21 mouse cellular contexts compared by ENCODE assay signal in the genomic region with DNA sequence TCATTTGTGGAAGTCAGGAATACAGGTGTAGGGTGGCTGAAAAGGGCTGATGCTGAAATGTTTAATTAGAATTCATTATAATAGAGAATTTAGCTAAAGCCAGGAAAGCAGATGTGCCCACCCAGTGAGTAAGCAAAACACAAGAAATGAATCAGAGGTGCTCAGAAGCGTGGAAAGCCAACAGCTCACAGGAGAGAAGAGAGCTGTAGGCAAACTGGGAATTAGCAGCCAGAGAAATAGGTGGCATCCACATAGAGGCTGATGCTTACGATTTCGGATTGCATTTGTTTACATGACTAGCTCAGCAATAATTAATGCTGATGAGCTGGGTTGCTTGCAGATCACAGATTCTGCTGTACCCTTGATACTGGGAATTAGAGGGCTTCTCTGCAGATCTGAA.
"Had no signal": no experiment of that assay in that cellular context is flagged by ENCODE, and none has a peak within 500 bp of the region (broad histone marks: within the 10 kb centered on the region; RNA-seq: fewer than 3 reads in every experiment).

No protein-coding gene starts in this region.

- H3K4me2 ChIP-seq: kidney, embryonic 15.5 days; limb, embryonic 13.5 days; liver, embryonic 12.5 days; liver, embryonic 15.5 days; lung, embryonic 15.5 days; midbrain, embryonic 12.5 days had no signal

- H3K9me3 ChIP-seq: kidney, embryonic 15.5 days; limb, embryonic 10.5 days; limb, embryonic 13.5 days; liver, embryonic 12.5 days; liver, embryonic 15.5 days; lung, embryonic 15.5 days; megakaryocyte, embryonic 14.5 days; midbrain, embryonic 12.5 days had no signal

- H3K4me3 ChIP-seq: kidney, embryonic 15.5 days; left cerebral cortex, adult 2 months; limb, embryonic 10.5 days; limb, embryonic 13.5 days; liver, embryonic 12.5 days; liver, embryonic 15.5 days; lung, embryonic 15.5 days; megakaryocyte, embryonic 14.5 days; midbrain, embryonic 12.5 days had no signal

- H3K36me3 ChIP-seq: kidney, embryonic 15.5 days; limb, embryonic 10.5 days; limb, embryonic 13.5 days; liver, embryonic 12.5 days; liver, embryonic 15.5 days; lung, embryonic 15.5 days; midbrain, embryonic 12.5 days had no signal

- H3K4me1 ChIP-seq: kidney, embryonic 15.5 days; limb, embryonic 13.5 days; liver, embryonic 12.5 days; liver, embryonic 15.5 days; lung, embryonic 15.5 days; midbrain, embryonic 12.5 days had no signal

- H3K27me3 ChIP-seq: kidney, embryonic 15.5 days; limb, embryonic 13.5 days; liver, embryonic 12.5 days; liver, embryonic 15.5 days; lung, embryonic 15.5 days; megakaryocyte, embryonic 14.5 days; midbrain, embryonic 12.5 days had no signal

- H3K27ac ChIP-seq: kidney, embryonic 15.5 days; left cerebral cortex, adult 2 months; limb, embryonic 10.5 days; limb, embryonic 13.5 days; liver, embryonic 12.5 days; liver, embryonic 15.5 days; lung, embryonic 15.5 days; midbrain, embryonic 12.5 days; stomach, postnatal 0 days had no signal

- H3K9ac ChIP-seq: kidney, embryonic 15.5 days; limb, embryonic 13.5 days; liver, embryonic 12.5 days; liver, embryonic 15.5 days; lung, embryonic 15.5 days; midbrain, embryonic 12.5 days had no signal

- DNase-seq: kidney, adult 11 months; kidney, adult 8-10 months; kidney, postnatal 10 days; kidney, postnatal 36 days; layer of hippocampus, postnatal 36 days; liver; lung, adult 18-20 months; lung, postnatal 10 days; lung, postnatal 36 days; thymus, postnatal 25 days had no signal

- ATAC-seq: liver, embryonic 12.5 days; midbrain, embryonic 16.5 days had no signal
